Mouse (Mus musculus): ENCODE measurements around the gene Myrfl.
A peak's percentile ranks its signal among the peaks of the same experiment; 100 is the strongest.

Myrfl gene

GRCm38 (mm10) chr10:116896336-116897177, at the start of gene Myrfl:
TSS of gene Myrfl (minus strand) at chr10:116896919.
- DNase-seq (ENCODE audit: low spot score), result no peak

GRCm38 (mm10) chr10:116944940-116945339, 48.2 kb upstream of the Myrfl start:
- DNase-seq (ENCODE audit: low spot score), result no peak

- no peak for DNase-seq (ENCODE audit: low spot score)
These were observed 47.4 kb upstream of the Myrfl start for GRCm38 (mm10) chr10:116944144-116944543.

- DNase-seq (ENCODE audit: low spot score), result peak; percentile 59
These were observed 46.3 kb upstream of the Myrfl start for GRCm38 (mm10) chr10:116943025-116943424.

- no peak for DNase-seq (ENCODE audit: low spot score)
These were observed 38.3 kb upstream of the Myrfl start for GRCm38 (mm10) chr10:116935028-116935427.

- DNase-seq (ENCODE audit: low spot score), result no peak
These were observed 37.1 kb upstream of the Myrfl start for GRCm38 (mm10) chr10:116933794-116934193.

GRCm38 (mm10) chr10:116932418-116932817, 35.7 kb upstream of the Myrfl start:
- no peak for DNase-seq (ENCODE audit: low spot score)

GRCm38 (mm10) chr10:116931497-116932179, 34.9 kb upstream of the Myrfl start:
- DNase-seq (ENCODE audit: low spot score), result no peak

GRCm38 (mm10) chr10:116930936-116931335, 34.2 kb upstream of the Myrfl start:
- DNase-seq (ENCODE audit: low spot score), result no peak

GRCm38 (mm10) chr10:116930506-116930905, 33.8 kb upstream of the Myrfl start:
- DNase-seq (ENCODE audit: low spot score), result no peak

- DNase-seq (ENCODE audit: low spot score), result no peak
These were observed 32.1 kb upstream of the Myrfl start for GRCm38 (mm10) chr10:116928826-116929225.

- DNase-seq (ENCODE audit: low spot score), result no peak
These were observed 29.9 kb upstream of the Myrfl start for GRCm38 (mm10) chr10:116926428-116927113.

- DNase-seq (ENCODE audit: low spot score), result no peak
These were observed 27.2 kb upstream of the Myrfl start for GRCm38 (mm10) chr10:116923651-116924495.

GRCm38 (mm10) chr10:116922161-116922560, 25.4 kb upstream of the Myrfl start:
- DNase-seq (ENCODE audit: low spot score), result no peak

GRCm38 (mm10) chr10:116921416-116921815, 24.7 kb upstream of the Myrfl start:
- DNase-seq (ENCODE audit: low spot score), result no peak

GRCm38 (mm10) chr10:116920641-116921040, 23.9 kb upstream of the Myrfl start:
- no peak for DNase-seq (ENCODE audit: low spot score)

GRCm38 (mm10) chr10:116919368-116920317, 22.9 kb upstream of the Myrfl start:
- DNase-seq (ENCODE audit: low spot score), result no peak

- no peak for DNase-seq (ENCODE audit: low spot score)
These were observed 19.9 kb upstream of the Myrfl start for GRCm38 (mm10) chr10:116916581-116916980.

GRCm38 (mm10) chr10:116915286-116915685, 18.6 kb upstream of the Myrfl start:
- no peak for DNase-seq (ENCODE audit: low spot score)

GRCm38 (mm10) chr10:116914586-116914985, 17.9 kb upstream of the Myrfl start:
- DNase-seq (ENCODE audit: low spot score), result no peak

All from testis, postnatal 10 days (tissue).